Mouse (Mus musculus): Measurements from ENCODE around the gene Herpud2.

The Herpud2 gene

GRCm38 (mm10) chr9:25151611-25152241 is at the start of gene Herpud2:
Gene Herpud2, minus strand, starts transcription at chr9:25151820.
- peak; percentile 95 for DNase-seq

GRCm38 (mm10) chr9:25200987-25201386 is 49.4 kb upstream of the Herpud2 start:
- no peak for DNase-seq

GRCm38 (mm10) chr9:25200148-25200547 is 48.5 kb upstream of the Herpud2 start:
- DNase-seq: no peak

GRCm38 (mm10) chr9:25196746-25197145 is 45.1 kb upstream of the Herpud2 start:
- no peak for DNase-seq

GRCm38 (mm10) chr9:25191612-25192011 is 40.0 kb upstream of the Herpud2 start:
- no peak for DNase-seq

GRCm38 (mm10) chr9:25186501-25186900 is 34.9 kb upstream of the Herpud2 start:
- DNase-seq: no peak

GRCm38 (mm10) chr9:25185854-25186253 is 34.2 kb upstream of the Herpud2 start:
- DNase-seq: no peak

GRCm38 (mm10) chr9:25184606-25185005 is 33.0 kb upstream of the Herpud2 start:
- no peak for DNase-seq

GRCm38 (mm10) chr9:25178066-25178465 is 26.4 kb upstream of the Herpud2 start:
- no peak for DNase-seq

GRCm38 (mm10) chr9:25177201-25177600 is 25.6 kb upstream of the Herpud2 start:
- peak; percentile 19 for DNase-seq

GRCm38 (mm10) chr9:25176562-25176961 is 24.9 kb upstream of the Herpud2 start:
- DNase-seq: no peak

- DNase-seq: no peak
These were observed 24.4 kb upstream of the Herpud2 start for GRCm38 (mm10) chr9:25175978-25176377.

GRCm38 (mm10) chr9:25175039-25175442 is 23.4 kb upstream of the Herpud2 start:
- peak; percentile 30 for DNase-seq

- no peak for DNase-seq
These were observed 23.0 kb upstream of the Herpud2 start for GRCm38 (mm10) chr9:25174614-25175013.

GRCm38 (mm10) chr9:25173171-25173570 is 21.6 kb upstream of the Herpud2 start:
- no peak for DNase-seq

- DNase-seq: no peak
These were observed 18.0 kb upstream of the Herpud2 start for GRCm38 (mm10) chr9:25169626-25170025.

GRCm38 (mm10) chr9:25167458-25168084 is 16.0 kb upstream of the Herpud2 start:
- DNase-seq: peak; percentile 59

- DNase-seq: no peak
These were observed 6.6 kb upstream of the Herpud2 start for GRCm38 (mm10) chr9:25158218-25158617.

- no peak for DNase-seq
These were observed 4.8 kb upstream of the Herpud2 start for GRCm38 (mm10) chr9:25156377-25156776.

GRCm38 (mm10) chr9:25153066-25153465 is 1.4 kb upstream of the Herpud2 start:
- no peak for DNase-seq

- DNase-seq: no peak
These were observed 837 bp upstream of the Herpud2 start for GRCm38 (mm10) chr9:25152457-25152856.

GRCm38 (mm10) chr9:25150791-25151610 is 619 bp downstream of the Herpud2 start:
- peak; percentile 11 for DNase-seq

GRCm38 (mm10) chr9:25148767-25149166 is 2.9 kb downstream of the Herpud2 start:
- DNase-seq: no peak

GRCm38 (mm10) chr9:25145925-25146324 is 5.7 kb downstream of the Herpud2 start:
- DNase-seq: no peak

All from kidney, adult 11 months (tissue).